Mouse (Mus musculus) liver, postnatal 0 days (tissue): Measurements from ENCODE around the gene Gm13090. TPM values are rescaled to one million over a fixed set of nuclear protein-coding genes. Genes with fewer than 3 reads are reported as not detected.

Experiments used
- ATAC-seq: fragments of 200-750 bp; cut with Nextera tagmentation; 2 replicates; pipeline ENCODE4 v1.8.0; 2017; ENCODE audit warnings: mild to moderate bottlenecking, moderate library complexity
- DNase-seq: peaks from one replicate; pipeline ENCODE4 v3.0.0-alpha.2; 2016
- H3K27ac ChIP-seq: fragments of 300-500 bp; sonication (generic); 2 replicates; pipeline ENCODE4 v1.5.1; 2014; ENCODE audit warnings: antibody characterized with exemption, moderate library complexity, mild to moderate bottlenecking, low read depth
- H3K27me3 ChIP-seq: fragments of 300-500 bp; sonication (generic); 2 replicates; pipeline ENCODE4 v1.6.1; 2014; ENCODE audit warnings: low read length, control low read depth, mixed read lengths; ENCODE audit not compliant: insufficient read depth
- H3K36me3 ChIP-seq: fragments of 300-500 bp; sonication (generic); replicated peaks from 2 replicates; pipeline ENCODE4 v1.6.1; 2014; ENCODE audit warnings: mild to moderate bottlenecking, control low read depth, low read length, moderate library complexity, mixed read lengths; ENCODE audit not compliant: insufficient read depth
- H3K4me1 ChIP-seq: fragments of 300-500 bp; sonication (generic); 2 replicates; pipeline ENCODE4 v1.6.1; 2014; ENCODE audit warnings: antibody characterized with exemption, mild to moderate bottlenecking, control low read depth; ENCODE audit not compliant: insufficient read depth
- H3K4me2 ChIP-seq: fragments of 300-500 bp; sonication (generic); 2 replicates; pipeline ENCODE4 v1.6.1; 2014; ENCODE audit warnings: low read depth, mild to moderate bottlenecking, low read length, moderate library complexity, mixed read lengths
- H3K4me3 ChIP-seq: fragments of 300-500 bp; sonication (generic); 2 replicates; pipeline ENCODE4 v1.5.1; 2014; ENCODE audit warnings: low read depth, low read length
- H3K9ac ChIP-seq: fragments of 300-500 bp; sonication (generic); replicated peaks from 2 replicates; pipeline ENCODE4 v1.6.1; 2014; ENCODE audit warnings: mild to moderate bottlenecking, moderate library complexity
- H3K9me3 ChIP-seq: fragments of 300-500 bp; sonication (generic); 2 replicates; pipeline ENCODE4 v1.6.1; 2016; ENCODE audit warnings: mild to moderate bottlenecking, control low read depth, low read length, mixed read lengths
- CTCF ChIP-seq: sonication (generic); IDR thresholded peaks from 2 replicates; pipeline ENCODE4 v1.5.1; 2016; ENCODE audit warnings: antibody characterized with exemption, low read depth
- EP300 ChIP-seq: IDR thresholded peaks from 2 replicates; pipeline ENCODE4 v1.6.1; 2016; ENCODE audit warnings: antibody characterized with exemption, low read depth, mild to moderate bottlenecking
- WGBS: fragments of 180-500 bp; shearing (Covaris S2); extraction: QIAGEN DNeasy Blood & Tissue Kit; methylation state at CpG from one replicate; pipeline ENCODE4 v1.1.7; 2014; ENCODE audit not compliant: insufficient replicate concordance; 5-methylcytosine and 5-hydroxymethylcytosine counted together
- polyA plus RNA-seq: library from polyadenylated mRNA; unstranded; fragments of >200 nt; fragmentation: Nextera tagmentation; extraction: Ambion mirVana; gene quantifications from 2 replicates; pipeline ENCODE4 v1.2.1, GENCODE M21; 2015

The Gm13090 gene
- polyA plus RNA-seq, 1 experiment from 2014 or later, result not detected

DNA sequence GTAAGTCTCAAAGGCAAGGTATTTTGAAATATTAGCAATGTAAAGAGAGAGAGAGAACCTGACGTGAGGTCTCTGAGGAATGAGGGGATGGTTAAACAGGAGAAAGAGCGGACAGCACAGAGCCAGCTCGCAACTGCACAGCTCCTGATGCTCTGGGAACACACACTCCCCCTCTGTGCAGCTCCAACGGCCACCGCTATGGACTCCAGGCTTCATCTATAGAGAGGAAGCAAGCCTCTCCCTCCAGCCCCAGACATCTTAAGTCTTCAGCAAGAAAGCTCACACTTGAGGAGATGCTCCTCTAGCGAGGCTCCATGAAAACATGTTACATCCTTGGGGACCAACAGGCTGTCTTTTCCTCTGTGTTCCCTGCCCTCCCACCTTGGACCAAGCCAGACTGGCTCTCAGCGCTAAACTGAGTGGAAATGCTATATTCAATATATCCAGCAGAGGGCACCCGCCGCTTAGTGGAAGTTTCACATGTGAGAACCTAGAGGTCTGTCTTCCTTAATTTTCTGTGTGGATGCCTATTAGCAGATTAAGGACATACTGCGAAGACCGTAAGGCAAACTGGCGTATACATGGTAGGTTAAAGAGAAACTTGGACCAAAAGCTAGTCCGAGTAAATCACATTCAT, 16.1 kb upstream of the Gm13090 start:
- TF ChIP-seq EP300, result no peak
- TF ChIP-seq CTCF, result peak; percentile 85
- 43% methylated on average over 13 of the region's 13 CpGs for WGBS
- H3K4me3 ChIP-seq, result no peak overlapping the region
- ATAC-seq (0 out of 2 replicates have a peak, but pooled peaks have one; percentile 50), DNase-seq (peak; percentile 73)
- H3K9ac ChIP-seq, result no peak overlapping the region
- H3K9me3 ChIP-seq, result no peaks in the 10 kb centered on the region
- H3K4me1 ChIP-seq, result no peaks in the 10 kb centered on the region
- H3K4me2 ChIP-seq, result no peak overlapping the region
- H3K27ac ChIP-seq, result no peak overlapping the region
- no peaks in the 10 kb centered on the region for H3K36me3 ChIP-seq
- H3K27me3 ChIP-seq, result no peaks in the 10 kb centered on the region

DNA sequence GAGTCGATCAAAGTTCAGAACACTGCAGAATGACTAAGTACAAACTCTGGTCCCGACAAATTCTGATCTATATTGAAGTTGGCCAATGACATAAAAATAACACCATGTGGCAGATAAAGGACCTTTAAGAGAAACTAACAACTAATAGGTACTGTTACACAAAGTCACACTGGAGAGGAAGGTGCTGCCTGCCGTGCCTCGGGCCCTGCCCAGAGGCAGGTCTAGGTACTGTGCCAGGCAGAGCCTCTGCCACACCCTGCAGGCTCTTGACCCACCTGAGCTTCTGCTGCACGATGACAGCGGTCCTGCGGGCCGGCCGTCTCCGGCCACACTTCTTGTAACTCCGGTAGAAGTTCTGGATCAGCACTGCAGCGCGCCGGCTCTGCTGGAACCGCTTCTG, 14.6 kb upstream of the Gm13090 start:
- 83% methylated on average over 15 of the region's 15 CpGs for WGBS
- Histone ChIP-seq H3K4me1 (no peaks in the 10 kb centered on the region), H3K4me3 (no peak overlapping the region)

DNA sequence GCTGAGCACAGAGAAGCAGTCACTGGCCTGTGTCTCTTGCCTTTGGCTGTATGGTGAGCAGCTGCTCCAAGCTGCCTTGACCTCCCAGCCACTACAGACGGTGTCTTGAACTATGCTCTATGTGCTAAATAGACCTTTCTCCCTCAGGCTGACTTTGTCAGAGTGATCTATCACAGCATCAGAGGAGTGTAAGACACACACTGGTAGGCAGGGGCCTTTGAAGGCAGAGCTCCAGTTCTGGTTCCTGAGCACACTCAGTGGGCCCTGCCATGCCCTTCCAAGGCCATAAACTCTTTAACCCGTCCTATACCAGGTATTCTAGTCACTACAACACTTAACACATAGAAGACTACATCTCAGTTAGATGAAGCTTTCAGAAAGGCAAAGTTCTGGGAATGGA, 8.0 kb upstream of the Gm13090 start:
- Histone ChIP-seq H3K36me3 (no peaks in the 10 kb centered on the region), H3K27ac (no peak overlapping the region), H3K9ac (no peak overlapping the region), H3K4me3 (no peak overlapping the region), H3K27me3 (no peaks in the 10 kb centered on the region), H3K4me2 (no peak overlapping the region), H3K9me3 (no peaks in the 10 kb centered on the region), H3K4me1 (no peaks in the 10 kb centered on the region)
- ATAC-seq (no peak), DNase-seq (no peak)
- WGBS, result 67% methylated on average over 2 of the region's 2 CpGs
- TF ChIP-seq CTCF (no peak), EP300 (no peak)

More for the DNA sequence above, 14.6 kb upstream of the Gm13090 start:
- no peak for TF ChIP-seq EP300
- TF ChIP-seq CTCF, result no peak
- no peak overlapping the region for H3K9ac ChIP-seq
- H3K27ac ChIP-seq, result no peak overlapping the region
- H3K9me3 ChIP-seq, result no peaks in the 10 kb centered on the region
- no peaks in the 10 kb centered on the region for H3K36me3 ChIP-seq
- no peaks in the 10 kb centered on the region for H3K27me3 ChIP-seq
- ATAC-seq (no peak), DNase-seq (no peak)
- no peak overlapping the region for H3K4me2 ChIP-seq

DNA sequence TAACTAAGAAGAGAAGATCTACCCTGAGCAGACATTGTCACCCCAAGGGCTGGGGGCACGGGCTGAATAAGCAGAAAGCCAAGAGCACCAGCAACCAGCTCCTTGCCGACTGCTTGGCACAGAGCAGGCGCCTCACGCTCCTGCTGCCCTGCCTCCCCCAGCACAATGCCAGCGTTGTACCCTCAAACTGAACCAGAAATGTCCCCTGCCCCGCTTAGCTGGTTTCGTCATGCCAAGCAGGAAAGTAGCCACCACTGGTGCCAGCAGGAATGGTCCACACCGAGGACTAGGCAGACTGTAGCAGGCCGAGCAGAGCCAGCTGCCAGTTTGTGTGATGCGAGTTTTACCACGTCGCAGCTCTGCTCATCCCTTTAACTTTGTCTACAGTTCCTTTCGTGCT, 7.4 kb upstream of the Gm13090 start:
- Histone ChIP-seq H3K9me3 (no peaks in the 10 kb centered on the region), H3K27ac (no peak overlapping the region), H3K9ac (no peak overlapping the region), H3K4me3 (no peak overlapping the region), H3K4me2 (no peak overlapping the region), H3K4me1 (no peaks in the 10 kb centered on the region), H3K27me3 (no peaks in the 10 kb centered on the region), H3K36me3 (no peaks in the 10 kb centered on the region)
- DNase-seq (no peak), ATAC-seq (no peak)
- TF ChIP-seq CTCF, result no peak
- no peak for TF ChIP-seq EP300
- 87% methylated on average over 13 of the region's 13 CpGs for WGBS

DNA sequence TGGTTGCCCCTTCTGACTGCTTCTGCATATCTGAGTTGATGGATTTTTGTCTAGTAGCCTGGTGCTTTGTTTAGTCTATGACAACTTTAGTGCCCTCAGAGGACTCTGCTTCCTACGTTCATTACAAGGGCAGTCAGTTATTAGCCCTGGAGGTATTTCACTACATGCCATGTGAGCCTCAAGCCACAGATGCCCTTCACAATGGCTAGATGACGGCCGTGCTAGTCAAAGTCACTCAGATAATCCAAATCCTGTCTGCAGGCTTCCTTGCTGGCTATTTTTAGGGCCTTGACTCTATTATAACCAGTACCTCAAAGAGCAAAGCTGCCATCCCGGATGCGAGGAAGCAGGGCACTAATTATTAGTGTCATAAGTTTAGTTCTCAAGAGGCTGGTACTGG, 6.3 kb upstream of the Gm13090 start:
- Histone ChIP-seq H3K27me3 (no peaks in the 10 kb centered on the region), H3K9me3 (no peaks in the 10 kb centered on the region), H3K36me3 (no peaks in the 10 kb centered on the region), H3K9ac (no peak overlapping the region), H3K4me2 (no peak overlapping the region), H3K4me3 (no peak overlapping the region), H3K27ac (no peak overlapping the region), H3K4me1 (no peaks in the 10 kb centered on the region)
- DNase-seq (no peak), ATAC-seq (no peak)
- TF ChIP-seq EP300, result no peak
- no peak for TF ChIP-seq CTCF
- WGBS, result 72% methylated on average over 5 of the region's 5 CpGs

DNA sequence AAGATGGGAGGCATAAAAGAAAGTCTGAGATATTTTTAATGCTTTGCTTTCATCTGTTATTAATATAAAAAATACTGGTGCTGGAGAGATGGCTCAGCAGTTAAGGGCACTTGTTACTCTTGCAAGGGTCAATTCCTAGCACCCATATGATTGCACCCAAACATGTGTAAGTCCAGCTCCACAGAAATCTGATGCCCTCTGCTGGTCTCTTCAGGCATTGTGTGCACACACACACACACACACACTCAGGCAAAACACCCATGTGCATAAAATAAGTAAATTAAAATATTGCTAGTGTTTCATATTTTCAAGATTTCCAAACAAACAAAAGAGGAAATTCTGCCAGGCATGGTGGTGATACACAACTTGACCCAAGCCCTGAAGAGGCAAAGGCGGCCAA, 2.0 kb upstream of the Gm13090 start:
- no peak overlapping the region for H3K9ac ChIP-seq
- no peak for ATAC-seq
- no peak overlapping the region for H3K4me2 ChIP-seq
- no peak for DNase-seq
- TF ChIP-seq CTCF, result peak; percentile 26
- TF ChIP-seq EP300, result no peak
- no peaks in the 10 kb centered on the region for H3K27me3 ChIP-seq
- H3K9me3 ChIP-seq, result no peaks in the 10 kb centered on the region
- H3K4me1 ChIP-seq, result no peaks in the 10 kb centered on the region
- H3K4me3 ChIP-seq, result no peak overlapping the region
- no peak overlapping the region for H3K27ac ChIP-seq
- 88% methylated on average over 1 of the region's 1 CpGs for WGBS
- H3K36me3 ChIP-seq, result no peaks in the 10 kb centered on the region

DNA sequence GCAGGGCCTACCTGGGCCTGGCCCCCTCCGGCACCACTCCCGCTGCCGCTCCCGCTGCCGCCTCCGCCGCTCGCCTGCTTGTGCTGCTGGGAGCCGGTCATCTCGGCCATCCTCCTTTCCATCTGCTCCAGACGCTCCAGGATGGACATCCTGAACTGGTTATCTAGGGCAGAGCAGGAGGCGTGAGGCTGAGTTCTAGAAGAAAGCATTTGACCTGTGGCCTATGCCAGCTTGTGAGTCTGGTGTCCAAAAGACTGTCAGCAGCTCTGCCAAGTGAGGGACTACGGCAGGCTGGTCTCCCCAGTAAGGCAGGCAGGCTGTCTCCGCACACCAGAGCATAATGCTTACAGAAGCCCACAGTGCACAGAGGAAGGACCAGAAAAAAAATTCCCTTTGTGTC, 551 bp upstream of the Gm13090 start:
- no peaks in the 10 kb centered on the region for H3K27me3 ChIP-seq

More for the DNA sequence above, 551 bp upstream of the Gm13090 start:
- Histone ChIP-seq H3K9ac (no peak overlapping the region), H3K27ac (no peak overlapping the region), H3K4me3 (no peak overlapping the region), H3K36me3 (no peaks in the 10 kb centered on the region), H3K4me2 (no peak overlapping the region), H3K9me3 (no peaks in the 10 kb centered on the region), H3K4me1 (no peaks in the 10 kb centered on the region)
- TF ChIP-seq EP300, result no peak
- TF ChIP-seq CTCF, result no peak
- 82% methylated on average over 14 of the region's 14 CpGs for WGBS
- DNase-seq (no peak), ATAC-seq (no peak)
